Mouse (Mus musculus) gastrocnemius, postnatal 4 days (tissue): ENCODE measurements around the gene Cd180. TPM values are rescaled to one million over a fixed set of nuclear protein-coding genes. Genes with fewer than 3 reads are reported as not detected.

Experiments used
- DNase-seq, 2 experiments: peaks; one replicate each; pipeline ENCODE4 v3.0.0; 2021 to 2022; ENCODE audit warnings: low spot score in 2 of 2, mixed read lengths in 2 of 2
- total RNA-seq, 2 experiments: library from RNA; stranded (reverse); gene quantifications; 2 replicates each; pipeline ENCODE4 v1.2.3; 2021

The Cd180 gene
- total RNA-seq, 2 experiments from 2014 or later, result 1.8 to 2.0 TPM

DNA sequence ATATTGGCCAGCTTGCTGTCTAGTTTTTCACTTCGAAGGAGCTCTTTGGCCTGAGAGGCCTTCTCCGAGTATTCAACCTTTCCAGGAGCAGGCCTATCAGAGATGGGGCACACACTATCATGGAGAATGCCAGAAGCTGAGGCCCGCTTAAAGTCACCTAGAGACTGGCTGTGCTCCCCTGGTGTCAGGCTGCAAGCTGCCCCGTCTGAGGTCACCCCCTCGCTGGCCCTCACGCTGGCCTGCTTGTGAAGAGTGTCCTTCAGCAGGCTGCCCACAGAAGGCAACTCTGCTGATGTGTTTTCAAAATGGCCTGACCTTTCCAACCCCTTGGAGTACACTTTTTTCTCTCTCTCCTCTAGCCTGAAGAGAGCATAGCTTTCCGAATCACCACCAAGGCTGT is 44.5 kb downstream of the Cd180 start:
- no peak for DNase-seq

DNA sequence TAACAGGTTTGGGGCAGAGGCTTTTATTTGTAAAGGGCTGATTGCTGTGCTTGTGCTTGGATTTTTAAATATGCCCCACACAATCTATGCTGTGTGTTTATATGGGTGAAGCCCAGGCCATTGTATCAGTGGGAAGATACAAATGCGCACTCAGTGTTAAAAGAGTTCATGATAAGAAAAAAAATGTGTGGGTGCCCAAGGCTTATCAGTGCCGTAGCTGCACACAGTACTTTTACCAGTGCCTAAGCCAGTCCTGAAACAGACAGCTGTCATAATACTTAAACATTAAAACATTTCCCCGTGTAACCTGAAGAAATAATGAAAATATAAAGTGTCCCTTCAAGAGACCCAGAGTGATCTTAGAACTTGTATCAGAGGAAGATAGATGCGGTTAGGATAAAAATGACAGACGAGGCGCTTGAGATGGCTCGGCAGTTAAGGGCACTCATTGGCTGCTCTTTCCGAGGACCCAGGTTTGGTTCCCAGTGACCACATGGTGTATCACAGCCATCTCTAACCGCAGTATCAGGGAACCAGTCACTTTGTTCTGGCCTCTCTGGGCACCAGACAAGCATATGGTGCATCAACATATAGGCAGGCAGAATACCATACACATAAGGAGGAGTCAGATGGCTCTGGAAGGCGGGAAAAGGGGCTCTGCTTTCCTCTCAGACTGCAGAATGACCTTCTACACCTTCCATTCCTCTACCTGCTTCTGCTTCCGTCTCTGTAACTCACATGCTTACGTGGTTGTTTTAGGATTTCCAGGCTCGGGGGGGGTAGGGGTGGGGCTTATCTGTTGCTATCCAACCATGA is 46.6 kb downstream of the Cd180 start:
- no peak for DNase-seq

DNA sequence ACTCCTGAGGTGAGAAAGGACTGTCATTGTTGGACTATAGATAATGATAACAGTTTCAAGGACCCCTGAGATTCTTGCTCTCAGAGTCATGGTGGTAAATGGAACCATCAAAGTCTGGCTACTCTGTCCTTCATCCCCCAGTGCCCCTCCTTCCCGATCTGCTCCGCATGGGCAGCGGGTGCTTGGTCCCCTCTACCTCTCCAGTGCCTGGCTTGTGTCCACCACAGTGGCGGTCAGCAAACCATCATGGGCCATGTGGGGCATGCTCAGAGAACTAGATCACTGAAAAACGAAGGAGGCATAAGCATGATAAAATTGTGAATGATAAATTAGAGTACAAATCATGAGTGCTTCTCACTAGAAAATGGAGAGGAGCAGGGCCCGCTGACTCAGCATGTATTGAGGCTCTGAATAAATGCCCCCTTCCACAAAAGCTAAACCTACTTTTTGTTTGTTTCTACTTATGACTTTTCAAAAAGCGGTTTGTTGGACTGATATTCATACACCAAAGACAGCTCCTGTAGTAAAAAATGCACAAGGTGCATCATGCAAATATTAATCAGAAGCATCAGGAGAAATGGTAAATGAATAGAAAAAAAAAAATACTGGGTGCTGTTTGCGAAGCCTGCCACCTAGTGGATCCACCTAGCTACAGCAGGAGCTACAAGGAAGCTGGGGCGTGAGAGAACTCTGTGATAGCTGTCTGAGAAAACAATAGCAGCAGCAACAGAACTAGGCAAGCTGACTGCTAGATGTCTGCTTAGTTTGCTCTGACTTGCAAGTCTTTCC is 51.3 kb downstream of the Cd180 start:
- peak in 1 of 2 experiments; percentile 54 for DNase-seq

DNA sequence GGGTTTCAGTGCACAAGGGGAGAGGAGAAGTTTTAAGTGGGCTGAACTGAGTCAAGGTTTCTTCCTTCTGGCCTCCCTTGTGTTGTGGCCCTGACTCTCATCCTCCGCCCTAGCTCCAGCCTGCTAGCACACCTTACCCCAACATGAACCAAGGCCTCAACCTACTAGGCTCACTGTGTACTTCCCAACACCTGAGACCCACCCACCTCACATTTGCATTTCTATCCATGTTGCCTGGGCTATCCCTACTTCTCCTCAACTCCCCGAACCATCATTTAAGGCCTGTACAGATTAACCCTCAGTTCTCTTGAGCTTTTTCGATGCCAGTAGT is 51.9 kb downstream of the Cd180 start:
- no peak for DNase-seq

DNA sequence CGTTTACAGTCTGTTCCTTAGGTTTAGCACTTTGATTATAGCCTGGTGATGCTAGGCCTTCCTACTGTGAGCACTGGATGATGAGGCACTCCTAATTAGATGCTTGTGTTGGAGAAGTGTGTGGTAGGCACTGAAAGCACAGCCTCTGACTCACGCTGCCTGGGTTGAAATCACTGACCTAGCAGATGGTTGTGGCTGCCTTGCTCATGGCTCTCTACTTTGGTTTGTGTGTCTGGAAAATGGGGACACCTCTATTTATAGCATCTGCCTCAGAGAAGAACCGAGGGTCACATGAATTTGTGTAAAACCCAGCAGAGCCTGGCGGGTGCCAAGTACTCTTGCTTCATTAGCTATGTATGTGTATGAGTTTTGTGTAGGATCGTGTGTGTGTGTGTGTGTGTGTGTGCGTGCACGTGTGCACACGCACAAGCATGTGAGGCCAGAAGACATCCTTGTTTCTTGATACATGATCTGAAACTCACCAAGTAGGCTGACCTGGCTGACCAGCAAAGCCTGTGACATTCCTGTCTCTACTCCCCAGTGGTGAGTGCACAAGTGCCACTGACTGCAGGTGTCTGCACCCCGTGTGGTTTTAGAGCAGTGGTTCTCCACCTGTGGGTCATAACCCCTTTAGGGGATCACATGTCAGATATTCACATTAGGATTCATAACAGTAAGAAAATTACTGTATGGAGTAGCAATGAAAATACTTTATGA is 52.4 kb downstream of the Cd180 start:
- no peak for DNase-seq

DNA sequence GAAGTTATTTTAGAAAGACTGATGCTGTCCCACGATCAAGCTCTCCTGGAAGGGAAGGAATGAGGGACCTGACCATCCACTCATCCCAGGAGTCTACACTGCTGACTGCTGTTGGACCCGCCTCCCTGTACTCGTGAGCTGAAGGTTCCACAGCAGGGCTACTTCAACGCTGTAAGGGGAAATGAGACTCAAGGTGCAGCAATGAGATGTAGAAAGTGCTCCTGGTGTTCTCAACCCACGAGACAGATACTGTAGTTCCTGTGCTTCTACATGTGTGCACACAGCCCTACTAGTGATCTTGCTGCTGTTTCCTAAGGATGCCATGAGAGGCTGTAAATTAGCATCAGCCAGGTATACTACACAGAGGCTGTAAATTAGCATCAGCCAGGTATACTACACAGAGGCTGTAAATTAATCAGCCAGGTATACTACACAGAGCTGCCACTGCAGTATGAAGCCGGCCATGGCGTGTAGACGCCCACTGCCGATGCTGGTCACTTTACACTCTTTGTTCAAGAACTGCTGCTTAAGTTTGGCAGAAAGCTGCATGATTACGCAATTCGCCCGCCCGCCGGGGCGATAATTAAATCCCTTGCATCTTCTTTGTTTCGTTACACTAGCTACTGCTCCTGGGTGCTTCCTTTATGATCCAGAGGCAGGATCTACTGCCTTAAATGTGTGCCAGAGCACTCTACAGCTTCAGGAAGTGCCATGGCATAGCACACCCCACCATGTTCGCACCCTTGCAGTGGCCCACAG is 53.6 kb downstream of the Cd180 start:
- no peak for DNase-seq

DNA sequence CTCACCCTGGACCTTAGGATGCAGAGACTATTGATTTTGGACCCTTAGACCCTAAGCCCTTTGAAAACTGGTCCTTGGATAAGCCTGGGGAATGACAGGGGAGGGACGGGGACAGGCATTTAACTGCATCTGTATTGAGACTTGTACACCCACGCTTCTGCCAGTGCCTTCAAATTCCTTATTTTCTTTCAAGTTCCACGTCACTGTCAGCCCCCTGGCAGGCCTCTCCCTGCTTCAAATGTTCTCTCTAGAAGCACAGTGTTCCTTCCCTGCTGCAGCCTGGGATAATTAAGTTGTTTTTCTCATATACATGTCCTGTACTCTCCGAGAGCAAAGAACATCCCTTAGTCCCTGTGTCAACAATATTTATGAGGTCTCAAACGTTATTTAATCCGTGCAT is 55.8 kb downstream of the Cd180 start:
- no peak for DNase-seq

DNA sequence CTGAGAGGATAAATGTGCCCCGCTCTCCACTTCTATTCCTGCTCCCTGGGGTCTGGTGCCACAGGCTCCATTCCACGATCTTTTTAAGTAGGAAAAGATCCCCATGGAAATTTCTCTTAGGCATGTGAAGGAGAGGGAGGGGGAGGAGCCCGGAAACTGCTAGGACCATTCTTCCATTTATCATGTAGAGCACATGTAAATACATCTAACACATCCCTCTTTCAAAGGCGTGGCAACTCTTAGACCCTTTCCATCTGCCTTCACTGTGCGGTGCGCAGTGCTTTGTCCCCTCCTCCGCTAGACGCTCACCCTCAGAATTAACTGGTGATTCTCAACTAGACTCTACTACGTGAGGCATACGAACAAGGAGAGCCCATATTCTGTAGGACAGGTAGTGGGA is 56.5 kb downstream of the Cd180 start:
- no peak for DNase-seq

DNA sequence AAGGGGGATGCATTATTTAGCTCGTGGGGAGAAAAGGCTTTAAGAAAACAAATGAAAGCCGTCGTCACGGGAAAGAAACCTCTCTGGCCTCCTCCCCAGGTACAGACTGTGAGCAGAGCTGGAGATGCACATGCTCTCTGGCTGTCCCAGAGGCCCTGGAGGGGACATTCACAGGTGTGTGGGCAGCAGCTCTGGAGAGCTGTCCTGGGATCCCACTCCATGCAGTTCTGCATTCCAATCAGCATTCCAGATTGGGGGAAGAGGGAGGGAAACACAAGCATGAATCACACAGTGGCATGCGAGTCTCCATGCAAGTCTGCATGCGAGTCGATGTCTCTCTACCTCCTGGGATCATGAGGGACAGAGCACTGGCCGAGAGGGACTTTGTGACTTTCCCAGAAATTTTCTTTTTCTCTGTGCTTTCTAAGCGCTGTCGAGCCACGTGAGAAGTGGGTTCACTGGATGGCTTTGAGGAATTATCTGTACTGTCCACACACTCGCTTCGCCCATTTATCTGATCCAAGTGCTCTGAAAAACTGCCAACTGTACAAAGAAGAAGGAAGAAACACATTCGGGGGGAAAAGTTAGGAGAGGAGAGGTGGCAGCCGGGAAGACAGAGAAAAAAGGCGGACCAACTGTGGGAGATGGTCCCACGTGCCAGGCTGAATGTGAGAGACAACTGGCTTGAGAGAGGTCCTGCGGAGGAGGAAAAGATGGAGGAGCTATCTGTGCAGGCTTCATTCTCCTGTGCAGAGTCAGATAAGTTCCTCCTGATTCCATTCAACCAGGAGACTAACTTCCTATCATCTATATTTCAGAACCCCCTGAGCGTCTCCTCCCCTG is 60.6 kb downstream of the Cd180 start:
- no peak for DNase-seq

DNA sequence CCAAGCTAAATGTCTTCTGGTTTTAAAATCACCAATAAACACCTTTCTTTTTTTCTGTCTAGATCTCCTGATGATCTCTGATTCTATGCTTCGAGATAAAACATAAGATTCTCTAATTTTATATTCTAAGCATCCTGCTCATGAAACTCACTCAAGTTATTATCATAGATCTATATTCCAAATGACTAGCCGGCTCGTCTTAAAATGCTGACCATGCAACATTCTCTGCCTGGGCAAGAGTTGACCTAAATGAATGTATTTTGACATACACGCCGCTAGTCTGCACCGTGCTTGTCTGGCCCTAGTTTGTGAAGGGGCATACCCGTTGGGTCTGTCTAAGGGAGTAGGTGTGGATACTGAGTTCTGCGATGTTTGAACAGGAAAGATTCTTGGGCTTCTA is 61.8 kb downstream of the Cd180 start:
- no peak for DNase-seq

DNA sequence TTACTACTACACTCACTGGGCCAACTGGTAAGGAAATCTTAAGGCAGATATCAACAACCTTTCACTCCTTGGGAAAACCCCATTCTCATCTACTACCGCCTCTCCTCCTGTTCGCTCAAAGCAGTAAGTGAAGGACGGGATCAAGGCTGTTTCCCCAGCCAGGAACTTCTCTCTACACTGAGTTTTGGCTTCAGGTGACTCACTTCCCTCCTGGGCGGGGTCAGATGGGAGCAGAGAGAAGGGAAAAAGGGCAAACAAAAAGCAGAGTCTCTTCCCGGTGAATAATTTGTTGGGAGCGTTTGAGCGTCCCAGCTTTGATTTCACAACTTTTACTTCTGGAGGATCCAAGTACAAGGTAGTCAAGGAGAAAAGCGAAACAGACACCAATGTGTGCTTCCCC is 62.7 kb downstream of the Cd180 start:
- DNase-seq, result no peak

DNA sequence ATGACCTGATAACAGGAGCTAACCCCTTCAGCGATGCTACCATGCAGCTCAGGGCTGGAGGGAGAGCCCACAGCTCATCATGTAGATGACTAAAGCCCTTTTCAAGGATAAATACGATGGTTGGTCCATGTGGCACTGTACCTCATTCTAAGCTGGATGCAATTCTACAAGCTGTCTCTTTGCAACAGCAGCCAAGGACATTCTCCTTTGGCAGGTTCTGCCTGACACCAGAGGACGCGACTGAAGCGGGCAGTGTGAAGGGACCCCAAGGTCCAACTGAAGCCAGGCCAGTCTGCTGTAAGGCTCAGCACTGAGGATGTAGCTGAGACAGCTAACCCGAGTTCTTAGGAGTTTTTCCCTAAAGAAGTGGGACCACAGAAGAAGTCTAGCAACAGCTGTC is 64.7 kb downstream of the Cd180 start:
- DNase-seq, result no peak

DNA sequence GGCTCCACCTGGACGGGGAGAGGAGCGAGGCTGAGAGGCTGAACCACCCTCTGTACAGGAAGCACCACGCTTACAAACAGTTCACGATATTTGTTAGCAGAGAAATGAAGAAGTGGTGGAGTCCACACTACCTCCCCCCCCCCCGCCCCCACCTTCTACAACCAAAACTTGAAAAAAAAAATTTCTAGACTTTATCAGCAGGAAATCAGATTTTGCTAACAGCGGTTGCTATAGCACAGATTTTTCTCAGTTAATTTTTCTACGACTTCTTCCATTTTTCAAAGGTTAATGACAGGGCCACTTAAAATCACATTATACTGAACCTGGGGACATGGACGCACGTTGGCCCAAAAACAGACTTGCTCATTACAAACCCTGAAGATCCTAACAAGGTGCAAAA is 68.1 kb downstream of the Cd180 start:
- DNase-seq, result no peak

DNA sequence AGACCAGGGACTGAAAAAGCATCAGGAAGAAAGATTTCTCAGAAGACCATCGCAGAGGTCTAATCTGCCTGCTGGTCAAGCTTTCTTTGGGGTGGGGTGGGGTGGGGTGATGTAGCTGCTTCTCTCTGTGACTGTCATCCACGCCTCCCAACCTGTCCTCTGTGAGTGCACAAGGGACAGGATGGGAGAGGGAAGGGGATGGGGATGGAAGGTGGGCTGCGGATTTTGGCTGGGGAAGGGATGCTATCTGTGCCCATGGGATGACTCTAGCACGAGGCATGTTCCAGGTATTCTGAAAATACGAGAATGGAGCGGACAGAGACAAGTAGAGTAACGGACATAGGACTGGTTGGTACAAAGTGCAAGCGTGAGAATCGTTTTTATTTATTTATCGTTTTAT is 68.8 kb downstream of the Cd180 start:
- no peak for DNase-seq

DNA sequence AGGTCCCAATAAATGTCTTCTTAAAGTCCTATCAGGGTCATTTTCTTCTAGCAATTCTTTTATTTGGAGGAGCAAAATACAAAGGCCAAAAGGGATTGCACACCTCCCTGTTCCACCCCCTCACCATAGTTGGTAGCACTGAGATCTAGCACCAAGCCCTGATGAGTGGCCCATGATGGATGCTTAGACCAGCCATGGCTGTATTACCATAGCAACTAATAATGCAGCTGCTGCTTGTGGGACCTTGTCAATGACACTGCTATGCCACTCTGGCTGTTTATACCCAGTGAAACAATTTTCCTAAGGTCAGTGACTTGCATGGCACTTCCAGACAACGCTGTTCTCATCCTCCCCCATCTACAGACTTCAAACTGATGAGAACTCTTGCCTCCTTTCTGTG is 70.9 kb downstream of the Cd180 start:
- DNase-seq, result no peak

DNA sequence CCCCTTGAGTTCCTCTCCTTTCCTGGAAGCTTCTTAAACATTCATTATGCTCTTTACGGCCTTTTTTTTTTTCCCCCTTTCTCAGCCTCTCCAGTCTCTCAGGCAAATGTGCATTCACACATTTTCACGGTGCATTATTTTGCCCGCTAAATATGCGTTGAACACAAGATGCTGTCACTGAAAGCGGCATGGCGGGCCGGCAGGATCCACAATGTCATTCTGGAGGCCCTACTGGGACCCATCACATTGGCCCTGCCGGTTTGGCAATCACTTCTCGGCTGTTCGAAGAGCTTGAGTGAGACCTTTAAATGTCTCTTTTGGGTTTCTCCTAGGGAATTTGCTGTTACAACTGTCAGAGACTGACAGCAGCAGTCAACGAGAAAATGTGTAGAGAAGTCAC is 71.9 kb downstream of the Cd180 start:
- no peak for DNase-seq

DNA sequence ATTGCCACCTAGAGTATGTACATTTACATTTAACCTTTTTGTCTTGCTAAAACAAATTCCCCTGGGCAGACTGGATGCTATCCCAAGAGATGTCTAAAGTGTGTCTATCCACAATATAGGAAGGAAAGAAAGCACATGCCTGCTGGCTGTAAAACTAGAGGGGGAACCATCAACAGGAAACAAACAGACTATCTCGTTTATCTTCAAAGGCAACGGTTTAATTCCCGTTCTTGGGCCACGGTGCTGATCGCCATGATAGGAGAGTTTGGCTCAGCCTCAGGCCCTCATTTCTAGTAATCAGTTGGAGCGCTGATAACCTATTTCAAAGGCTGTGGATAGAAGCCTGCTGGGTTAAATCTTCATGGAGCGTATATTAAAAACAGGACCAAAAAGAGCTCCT is 73.8 kb downstream of the Cd180 start:
- DNase-seq, result no peak

DNA sequence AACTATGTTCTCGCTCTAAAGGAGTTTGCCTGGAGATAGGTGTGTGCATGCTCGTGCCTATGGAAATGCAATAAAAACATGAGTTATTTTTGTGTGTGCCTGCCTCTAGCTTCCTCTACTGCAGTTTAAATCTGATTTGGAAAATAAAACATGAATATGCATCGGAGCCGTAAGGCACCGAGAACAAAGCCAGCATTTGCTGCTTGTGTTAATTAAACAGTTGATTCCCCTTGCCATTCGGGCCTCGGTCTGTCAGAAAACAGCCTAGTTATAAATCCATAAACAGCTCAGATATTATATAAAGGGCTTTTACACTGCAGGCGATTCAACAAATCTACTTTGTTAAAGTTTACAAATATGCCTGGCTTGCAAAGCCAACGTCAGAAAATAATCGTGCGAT is 75.2 kb downstream of the Cd180 start:
- DNase-seq, result no peak

DNA sequence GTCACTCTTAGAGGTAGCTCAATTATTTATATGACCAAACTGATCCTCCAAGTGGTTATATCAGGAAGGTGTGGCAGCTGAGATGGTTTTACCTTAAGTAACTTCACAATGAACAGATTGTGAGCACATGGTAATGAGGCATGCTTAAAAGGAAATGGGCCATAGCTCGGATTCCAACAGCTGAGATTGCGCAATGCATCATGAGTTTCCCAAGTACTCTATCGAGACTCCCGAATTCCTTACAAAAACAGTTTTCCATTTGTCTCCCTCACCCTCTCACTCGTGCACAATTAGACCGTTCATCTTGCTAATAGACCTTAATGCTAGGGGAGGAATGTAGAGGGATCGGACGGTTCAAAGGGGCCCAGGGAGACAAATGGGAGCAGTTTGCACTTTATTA is 76.8 kb downstream of the Cd180 start:
- DNase-seq, result no peak

DNA sequence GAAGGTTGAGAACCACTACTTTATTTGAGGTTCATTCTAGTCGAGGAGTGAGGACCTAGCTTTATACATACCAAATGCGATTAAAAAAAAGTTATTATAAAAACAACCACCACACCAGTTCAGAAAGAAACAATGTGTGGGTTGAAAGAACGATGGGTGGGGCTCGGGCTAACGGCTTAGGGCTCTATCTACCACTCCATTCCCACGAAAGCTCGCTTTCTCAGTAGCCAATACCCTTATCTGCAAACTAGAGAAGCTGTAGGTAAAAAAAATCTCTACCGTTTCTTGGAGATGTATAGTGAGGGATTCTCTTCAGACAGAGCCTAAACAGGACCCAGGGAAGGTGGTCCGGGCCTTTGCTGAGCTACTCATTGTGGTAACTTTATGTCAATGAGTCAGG is 79.8 kb downstream of the Cd180 start:
- DNase-seq, result no peak

DNA sequence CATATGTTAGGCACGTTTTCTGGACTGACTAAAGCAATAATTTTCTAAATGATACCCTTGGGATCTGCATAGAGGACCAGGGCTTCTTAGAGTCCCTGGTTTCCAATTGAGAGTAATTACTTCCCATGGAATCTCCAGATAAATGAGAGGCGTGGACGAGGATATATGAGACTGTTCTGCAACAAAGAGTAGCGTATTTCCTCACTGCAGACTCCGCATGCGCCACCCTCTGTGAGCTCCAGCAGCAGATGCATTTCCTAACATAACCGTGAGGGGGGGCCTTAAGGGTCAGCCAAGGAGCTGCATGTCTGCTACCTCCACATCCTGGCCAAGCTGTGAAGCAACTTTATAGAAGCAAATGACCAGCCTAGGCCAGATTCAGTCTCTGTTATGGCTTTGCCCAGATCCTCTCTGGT is 81.4 kb downstream of the Cd180 start:
- DNase-seq, result peak in 1 of 2 experiments; percentile 16
